In genomic region chr17:33982136-33982535, GRCm38 (mm10) we compare ENCODE assay signal across 8 mouse cellular contexts. TPM values are rescaled to one million over a fixed set of nuclear protein-coding genes. Genes with fewer than 3 reads are reported as not detected.
A peak's percentile ranks its signal among the peaks of the same experiment; 100 is the strongest.
DNase-seq lines count a peak whose midpoint lies in the region; ATAC-seq and TF ChIP-seq lines count a peak whose summit lies in the region.
"Not testable (repeated sequence)": the region's sequence is repeated elsewhere in the genome, so short reads cannot be mapped to it uniquely, and the experiment has no call there.

No protein-coding gene starts in this region.

- WGBS in heart, adult 2 months = 3% methylated on average over 8 of the region's 8 CpGs
- 10% methylated on average over 8 of the region's 8 CpGs for WGBS in intestine, postnatal 0 days
- 9% methylated on average over 8 of the region's 8 CpGs for WGBS in limb, embryonic 14.5 days
- 9% methylated on average over 8 of the region's 8 CpGs for WGBS in midbrain, embryonic 11.5 days

- intact Hi-C loops in heart, adult 2 months (cut with DNase I) = loop anchor here (1.0 to 5.0 kb wide), 2 partner anchors 14 to 85 kb away; no protein-coding TSS in a partner anchor

- not testable (repeated sequence) for H3K27ac ChIP-seq in heart, adult 2 months; intestine, postnatal 0 days (ENCODE audit: low read depth, low read length); limb, embryonic 14.5 days (replicated peaks; ENCODE audit: low read depth, low read length); midbrain, embryonic 11.5 days (ENCODE audit: low read depth, low read length)

- not testable (repeated sequence) for H3K4me3 ChIP-seq in heart, adult 2 months; intestine, postnatal 0 days (ENCODE audit: low read depth, low read length)
- peak overlapping the region; percentile 44; the same call in 1 of the 2 replicates for H3K4me3 ChIP-seq in limb, embryonic 14.5 days (replicated peaks; ENCODE audit: low read length)
- H3K4me3 ChIP-seq in midbrain, embryonic 11.5 days (ENCODE audit: low read depth, low read length) = peak overlapping the region; percentile 44; the same call in 1 of the 2 replicates

- not testable (repeated sequence) for H3K9me3 ChIP-seq in intestine, postnatal 0 days (ENCODE audit: control insufficient read depth); limb, embryonic 14.5 days (ENCODE audit: control insufficient read depth, low read length); midbrain, embryonic 11.5 days (ENCODE audit: control insufficient read depth, low read length)

- not testable (repeated sequence) for ATAC-seq in intestine, postnatal 0 days; limb, embryonic 14.5 days (ENCODE audit: low FRiP score, low read depth); midbrain, embryonic 11.5 days (ENCODE audit: low FRiP score)

- peak; percentile 57 for DNase-seq in adrenal gland, adult 2 months
- DNase-seq in embryo, embryonic 11 days = peak; percentile 60
- DNase-seq in heart, adult 2 months = peak; percentile 62 to 80
- DNase-seq in limb, embryonic 14.5 days (ENCODE audit: low spot score) = not testable (repeated sequence)
- peak; percentile 97 for DNase-seq in midbrain, embryonic 11.5 days (ENCODE audit: low spot score, missing footprints)
- peak; percentile 74 for DNase-seq in spleen, adult 12 weeks (ENCODE audit: low spot score)
- DNase-seq in yolk sac, embryonic 10.5 days (ENCODE audit: low spot score) = peak; percentile 35

- peak; percentile 25; the same call in 1 of the 2 replicates for TF ChIP-seq EP300 in heart, adult 2 months (IDR thresholded peaks at IDR 0.05; ENCODE audit: insufficient read depth, low read depth, low read length)

- TF ChIP-seq POLR2A in heart, adult 2 months (IDR thresholded peaks at IDR 0.05; ENCODE audit: insufficient read depth, low read depth, low read length); limb, embryonic 14.5 days (IDR thresholded peaks at IDR 0.05; ENCODE audit: borderline replicate concordance, extremely low read depth, insufficient read depth, insufficient read length): not testable (repeated sequence)

- peaks cover 18% of the 10 kb centered on the region for H3K4me1 ChIP-seq in heart, adult 2 months (ENCODE audit: control insufficient read depth, insufficient read depth, low read length)
- not testable (repeated sequence) for H3K4me1 ChIP-seq in intestine, postnatal 0 days (replicated peaks; ENCODE audit: control insufficient read depth, insufficient read depth, low read length); limb, embryonic 14.5 days (ENCODE audit: control insufficient read depth, insufficient read depth, low read length); midbrain, embryonic 11.5 days (ENCODE audit: control insufficient read depth, insufficient read depth, low read length)

- not testable (repeated sequence) for H3K9ac ChIP-seq in heart, adult 2 months (ENCODE audit: low read depth, low read length); intestine, postnatal 0 days (ENCODE audit: low read depth, low read length); limb, embryonic 14.5 days (ENCODE audit: low read depth, low read length, severe bottlenecking); midbrain, embryonic 11.5 days (ENCODE audit: low read length)

- not testable (repeated sequence) for H3K36me3 ChIP-seq in heart, adult 2 months (ENCODE audit: control insufficient read depth, insufficient read depth, low read length); intestine, postnatal 0 days (ENCODE audit: control insufficient read depth, insufficient read depth); limb, embryonic 14.5 days (ENCODE audit: control insufficient read depth, insufficient read depth, low read length); midbrain, embryonic 11.5 days (ENCODE audit: control insufficient read depth, insufficient read depth, low read length)

- peak overlapping the region; percentile 73; the same call in 1 of the 2 replicates for H3K4me2 ChIP-seq in intestine, postnatal 0 days (replicated peaks; ENCODE audit: low read depth)
- H3K4me2 ChIP-seq in limb, embryonic 14.5 days (replicated peaks; ENCODE audit: low read depth, low read length, severe bottlenecking) = peak overlapping the region; percentile 56; the same call in 1 of the 2 replicates
- H3K4me2 ChIP-seq in midbrain, embryonic 11.5 days = peak overlapping the region; percentile 56; the same call in 1 of the 2 replicates

- TF ChIP-seq CTCF in heart, adult 2 months (IDR thresholded peaks at IDR 0.05) = peak; percentile 88
- TF ChIP-seq CTCF in intestine, postnatal 0 days (IDR thresholded peaks at IDR 0.05; ENCODE audit: low read depth) = peak; percentile 88

- not testable (repeated sequence) for H3K27me3 ChIP-seq in heart, adult 2 months (ENCODE audit: control insufficient read depth, insufficient read depth, low read length); intestine, postnatal 0 days (replicated peaks; ENCODE audit: control insufficient read depth, insufficient read depth, low read length)
- peaks cover 29% of the 10 kb centered on the region for H3K27me3 ChIP-seq in limb, embryonic 14.5 days (ENCODE audit: control insufficient read depth, insufficient read depth, low read length)
- H3K27me3 ChIP-seq in midbrain, embryonic 11.5 days (ENCODE audit: control insufficient read depth, insufficient read depth, low read length) = peaks cover 28% of the 10 kb centered on the region

- not testable (repeated sequence) for H3K79me2 ChIP-seq in heart, adult 2 months (replicated peaks; ENCODE audit: control insufficient read depth, insufficient read depth, low read length)

RNA-seq across cellular contexts. Expression of gene H2-K1, which starts 18.0 kb away (rescaled TPM):
- 100 to 1,000 TPM; 577 to 669 TPM for total RNA-seq in adrenal gland, adult 2 months (2021)
- 2,584 and 2,844 TPM in 2 replicates for polyA plus RNA-seq in adrenal gland, adult 2 months (2012; rRNA removed)
- 100 to 1,000 TPM; 103 to 117 TPM for total RNA-seq in heart, adult 2 months (2021)
- 655 and 1,075 TPM in 2 replicates for polyA plus RNA-seq in heart, adult 2 months (2012; rRNA removed)
- 896 and 933 TPM in 2 replicates for polyA plus RNA-seq in intestine, postnatal 0 days (2015; fragmentation: Nextera tagmentation; extraction: Ambion mirVana)
- 27.0 and 31.5 TPM in 2 replicates for polyA plus RNA-seq in limb, embryonic 14.5 days (2012; rRNA removed)
- 17.7 and 25.5 TPM in 2 replicates for polyA plus RNA-seq in limb, embryonic 14.5 days (2014; fragmentation: Nextera tagmentation; extraction: Ambion mirVana)
- polyA plus RNA-seq in midbrain, embryonic 11.5 days (2014; fragmentation: Nextera tagmentation; extraction: Ambion mirVana) = 30.0 and 37.2 TPM in 2 replicates

RNA-seq across cellular contexts. Expression of gene Rps18, which starts 26.3 kb away (rescaled TPM):
- 100 to 1,000 TPM; 541 to 790 TPM for total RNA-seq in adrenal gland, adult 2 months (2021)
- polyA plus RNA-seq in adrenal gland, adult 2 months (2012; rRNA removed) = 153 and 176 TPM in 2 replicates
- total RNA-seq in heart, adult 2 months (2021) = 100 to 1,000 TPM; 364 to 420 TPM
- polyA plus RNA-seq in heart, adult 2 months (2012; rRNA removed) = 180 and 194 TPM in 2 replicates
- polyA plus RNA-seq in intestine, postnatal 0 days (2015; fragmentation: Nextera tagmentation; extraction: Ambion mirVana) = 1,060 and 1,067 TPM in 2 replicates
- 1,284 and 1,402 TPM in 2 replicates for polyA plus RNA-seq in limb, embryonic 14.5 days (2012; rRNA removed)
- 2,129 and 2,245 TPM in 2 replicates for polyA plus RNA-seq in limb, embryonic 14.5 days (2014; fragmentation: Nextera tagmentation; extraction: Ambion mirVana)
- 1,159 and 1,302 TPM in 2 replicates for polyA plus RNA-seq in midbrain, embryonic 11.5 days (2014; fragmentation: Nextera tagmentation; extraction: Ambion mirVana)

RNA-seq across cellular contexts. Expression of gene Vps52, which starts 26.5 kb away (rescaled TPM):
- 10 to 100 TPM; 52.8 to 55.1 TPM for total RNA-seq in adrenal gland, adult 2 months (2021)
- polyA plus RNA-seq in adrenal gland, adult 2 months (2012; rRNA removed) = 88.4 and 107 TPM in 2 replicates
- total RNA-seq in heart, adult 2 months (2021) = 10 to 100 TPM; 38.1 to 39.1 TPM
- 47.8 and 56.4 TPM in 2 replicates for polyA plus RNA-seq in heart, adult 2 months (2012; rRNA removed)
- 23.5 and 25.5 TPM in 2 replicates for polyA plus RNA-seq in intestine, postnatal 0 days (2015; fragmentation: Nextera tagmentation; extraction: Ambion mirVana)
- polyA plus RNA-seq in limb, embryonic 14.5 days (2012; rRNA removed) = 48.8 and 62.7 TPM in 2 replicates
- polyA plus RNA-seq in limb, embryonic 14.5 days (2014; fragmentation: Nextera tagmentation; extraction: Ambion mirVana) = 38.6 and 43.4 TPM in 2 replicates
- polyA plus RNA-seq in midbrain, embryonic 11.5 days (2014; fragmentation: Nextera tagmentation; extraction: Ambion mirVana) = 36.3 and 36.5 TPM in 2 replicates

RNA-seq across cellular contexts. Expression of gene B3galt4, which starts 30.8 kb away (rescaled TPM):
- 1 to 10 TPM; 4.0 to 6.5 TPM for total RNA-seq in adrenal gland, adult 2 months (2021)
- polyA plus RNA-seq in adrenal gland, adult 2 months (2012; rRNA removed) = 21.2 and 21.3 TPM in 2 replicates
- total RNA-seq in heart, adult 2 months (2021) = 1 to 10 TPM; 1.8 to 1.9 TPM
- 2.4 and 3.4 TPM in 2 replicates for polyA plus RNA-seq in heart, adult 2 months (2012; rRNA removed)
- 14.0 and 15.0 TPM in 2 replicates for polyA plus RNA-seq in intestine, postnatal 0 days (2015; fragmentation: Nextera tagmentation; extraction: Ambion mirVana)
- polyA plus RNA-seq in limb, embryonic 14.5 days (2012; rRNA removed) = 7.7 and 9.3 TPM in 2 replicates
- 4.0 and 6.6 TPM in 2 replicates for polyA plus RNA-seq in limb, embryonic 14.5 days (2014; fragmentation: Nextera tagmentation; extraction: Ambion mirVana)
- 3.4 and 4.2 TPM in 2 replicates for polyA plus RNA-seq in midbrain, embryonic 11.5 days (2014; fragmentation: Nextera tagmentation; extraction: Ambion mirVana)

RNA-seq across cellular contexts. Expression of gene Wdr46, which starts 41.7 kb away (rescaled TPM):
- 10 to 100 TPM; 35.4 to 38.4 TPM for total RNA-seq in adrenal gland, adult 2 months (2021)
- 18.9 and 25.6 TPM in 2 replicates for polyA plus RNA-seq in adrenal gland, adult 2 months (2012; rRNA removed)
- 10 to 100 TPM in 1 of 2 experiments, 1 to 10 TPM in 1; 8.8 to 10.0 TPM for total RNA-seq in heart, adult 2 months (2021)
- 8.7 and 9.1 TPM in 2 replicates for polyA plus RNA-seq in heart, adult 2 months (2012; rRNA removed)
- 10.6 and 11.2 TPM in 2 replicates for polyA plus RNA-seq in intestine, postnatal 0 days (2015; fragmentation: Nextera tagmentation; extraction: Ambion mirVana)
- polyA plus RNA-seq in limb, embryonic 14.5 days (2012; rRNA removed) = 30.5 and 30.9 TPM in 2 replicates
- 21.6 and 25.0 TPM in 2 replicates for polyA plus RNA-seq in limb, embryonic 14.5 days (2014; fragmentation: Nextera tagmentation; extraction: Ambion mirVana)
- polyA plus RNA-seq in midbrain, embryonic 11.5 days (2014; fragmentation: Nextera tagmentation; extraction: Ambion mirVana) = 27.4 and 28.9 TPM in 2 replicates

Comparison
In these comparisons a context has a peak if more than half of its experiments do, and no peak if none do; other contexts are left out.
1. RNA of gene H2-K1, which starts 18.0 kb away (polyA plus RNA-seq): 2,584 to 2,844 TPM in adrenal gland, adult 2 months, 655 to 1,075 TPM in heart, adult 2 months and 896 to 933 TPM in intestine, postnatal 0 days; 30.0 to 37.2 TPM in midbrain, embryonic 11.5 days and 17.7 to 31.5 TPM in limb, embryonic 14.5 days; every median in the first group is over 10 times any median in the second.
2. Peak in every context shown above with its lines, with median percentiles within 50 percentile points of each other: H3K4me2 ChIP-seq.